Mouse (Mus musculus) heart, adult 8-10 months (tissue): ENCODE measurements around the gene Tubg1. TPM values are rescaled to one million over a fixed set of nuclear protein-coding genes. Genes with fewer than 3 reads are reported as not detected.
A peak's percentile ranks its signal among the peaks of the same experiment; 100 is the strongest.
"Not testable (repeated sequence)": the region's sequence is repeated elsewhere in the genome, so short reads cannot be mapped to it uniquely, and the experiment has no call there.

ENCODE experiments used
- DNase-seq: peaks from one replicate; pipeline ENCODE4 v3.0.0; 2022; ENCODE audit warnings: low spot score
- total RNA-seq, 4 experiments: library from RNA; stranded (reverse); gene quantifications; 2 replicates each; pipeline ENCODE4 v1.2.4; 2022

Tubg1 gene
- total RNA-seq, 4 experiments from 2014 or later = 23.2 to 27.3 (median 25.4) TPM

DNA sequence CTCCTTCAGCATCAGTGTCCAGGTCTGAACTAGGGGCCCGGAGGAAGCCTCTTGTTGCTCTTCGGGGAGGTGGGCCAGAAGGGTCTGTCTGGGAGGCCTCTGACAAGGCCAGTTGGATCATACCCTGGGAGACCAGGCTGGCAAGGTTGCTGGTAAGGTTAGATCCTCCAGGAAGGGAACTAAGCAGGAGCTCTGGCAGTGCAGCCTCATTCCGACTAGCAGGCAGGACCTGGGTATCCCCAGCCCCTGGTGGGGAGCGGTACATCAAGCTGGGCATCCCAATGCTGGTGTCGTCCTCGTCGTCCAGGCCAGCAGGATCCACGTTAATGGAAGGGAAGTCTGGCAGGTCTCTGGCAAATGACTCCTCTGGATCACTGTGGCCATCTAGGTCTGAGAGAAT is 21.5 kb upstream of the Tubg1 start:
- DNase-seq = no peak

DNA sequence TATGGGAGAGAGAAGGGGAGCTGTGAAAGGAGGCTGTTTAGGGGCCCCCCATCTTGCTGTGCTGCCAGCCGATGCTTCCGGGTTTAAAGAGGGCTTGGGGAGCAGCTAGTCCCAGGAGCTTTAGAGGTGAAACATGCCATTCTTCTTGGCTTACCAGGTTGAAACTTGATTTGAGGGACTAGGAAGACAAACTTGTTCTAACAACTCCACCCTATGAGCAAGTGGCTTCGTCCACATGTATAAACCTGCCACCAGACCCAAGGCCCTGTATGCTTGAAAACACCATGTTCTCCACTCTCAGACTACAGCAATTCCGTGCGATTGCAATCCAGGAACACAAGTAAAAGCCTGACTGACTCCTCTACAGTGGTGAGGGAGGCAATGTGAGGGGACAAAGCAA is 16.7 kb upstream of the Tubg1 start:
- no peak for DNase-seq

GRCm38 (mm10) chr11:101109351-101109750 is 10.4 kb upstream of the Tubg1 start:
- no peak for DNase-seq

GRCm38 (mm10) chr11:101110708-101111107 is 9.0 kb upstream of the Tubg1 start:
- DNase-seq = no peak

DNA sequence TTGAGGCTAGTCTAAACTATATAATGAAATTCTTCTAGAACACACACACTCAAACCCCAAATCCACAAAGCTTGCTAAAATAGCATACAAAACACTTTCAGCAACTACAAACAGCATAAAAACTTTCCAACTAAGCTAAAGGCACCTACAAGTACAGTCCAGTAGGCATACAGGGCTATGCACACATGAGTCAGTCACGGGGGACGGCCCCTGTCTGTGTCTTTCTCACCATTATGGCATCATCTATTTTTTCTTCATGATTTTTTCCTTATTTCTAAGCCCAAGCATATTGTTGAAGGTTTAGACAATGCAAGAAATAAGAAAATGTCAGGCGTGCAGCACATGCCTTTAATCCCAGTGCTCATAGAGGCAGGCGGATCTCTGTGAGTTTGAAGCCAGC is 8.6 kb upstream of the Tubg1 start:
- DNase-seq = no peak

DNA sequence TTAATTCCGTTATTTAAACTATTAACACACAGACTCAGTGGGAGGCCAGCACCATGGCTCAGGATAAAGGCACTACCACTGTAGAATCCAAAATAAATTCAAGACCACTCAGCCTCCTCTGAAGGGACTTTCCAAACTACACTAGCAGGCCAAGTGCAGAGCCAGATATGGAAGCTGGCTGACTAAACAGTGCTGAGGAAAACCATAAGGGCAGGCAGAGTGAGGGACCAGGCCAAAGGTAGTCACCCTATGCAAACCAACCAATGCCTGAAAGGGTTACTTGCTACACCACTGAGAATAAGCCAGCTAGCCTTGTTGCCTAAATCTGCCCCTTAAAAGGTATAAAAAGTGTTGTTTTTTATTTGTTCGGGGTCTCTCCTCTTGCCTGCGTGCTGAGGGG is 7.6 kb upstream of the Tubg1 start:
- no peak for DNase-seq

- DNase-seq = no peak
Observed at GRCm38 (mm10) chr11:101115564-101115963, 4.2 kb upstream of the Tubg1 start.

- no peak for DNase-seq
Observed at GRCm38 (mm10) chr11:101118105-101118504, 1.6 kb upstream of the Tubg1 start.

GRCm38 (mm10) chr11:101119131-101119760 is 492 bp upstream of the Tubg1 start:
- DNase-seq = no peak

- DNase-seq = no peak
Observed at GRCm38 (mm10) chr11:101120545-101121188, 929 bp downstream of the Tubg1 start.

GRCm38 (mm10) chr11:101124494-101124893 is 4.8 kb downstream of the Tubg1 start:
- not testable (repeated sequence) for DNase-seq

- not testable (repeated sequence) for DNase-seq
Observed at GRCm38 (mm10) chr11:101125008-101125407, 5.3 kb downstream of the Tubg1 start.

- no peak for DNase-seq
Observed at GRCm38 (mm10) chr11:101127075-101127474, 7.3 kb downstream of the Tubg1 start.

DNA sequence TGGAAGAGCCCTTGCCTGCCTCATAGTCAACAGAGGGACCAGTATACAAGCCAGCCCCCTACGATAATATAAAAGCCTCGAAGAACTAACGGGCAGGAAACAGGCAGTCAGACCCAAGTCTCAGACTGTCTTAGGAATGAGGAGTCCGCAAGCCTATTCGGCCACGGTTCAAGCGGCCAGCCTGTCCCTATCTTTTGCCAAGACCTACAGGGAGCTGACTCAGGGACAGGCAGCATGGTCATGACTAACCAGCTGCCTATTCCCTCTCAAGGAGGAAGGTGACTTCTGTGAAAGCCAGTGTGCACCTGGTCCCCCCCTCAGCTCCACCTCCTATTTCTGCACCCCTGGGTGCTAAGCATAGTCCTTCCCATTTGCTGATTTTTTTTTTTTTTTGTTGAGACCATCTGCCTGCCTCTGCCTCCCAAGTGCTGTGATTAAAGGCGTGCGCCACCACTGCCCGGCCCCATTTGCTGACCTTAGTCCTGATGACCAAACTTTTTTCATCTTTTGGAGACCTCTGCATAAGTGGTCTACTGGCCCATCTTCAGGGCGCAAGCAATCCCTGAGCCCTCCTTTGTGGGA is 9.3 kb downstream of the Tubg1 start:
- DNase-seq = no peak

GRCm38 (mm10) chr11:101130056-101130756 is 10.5 kb downstream of the Tubg1 start:
- peak; percentile 68 for DNase-seq

DNA sequence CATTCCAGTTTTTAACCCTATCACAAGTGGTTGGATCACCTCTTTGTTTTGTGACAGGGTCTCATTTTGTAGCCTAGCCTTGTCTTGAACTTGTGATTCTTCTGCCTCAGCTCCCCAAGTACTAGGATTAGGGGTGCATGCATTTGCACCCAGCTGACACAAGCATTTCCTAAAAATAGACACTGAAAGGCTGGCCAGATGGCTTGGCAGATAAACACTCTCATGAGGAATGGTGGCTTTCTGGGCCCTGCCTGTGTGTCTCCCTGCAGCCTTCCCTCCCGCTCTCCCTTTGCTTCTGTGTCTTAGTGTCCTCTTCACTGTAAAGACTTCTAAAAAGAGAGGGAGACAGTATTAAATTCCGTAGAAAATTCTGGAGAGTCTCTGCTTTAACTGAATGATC is 11.4 kb downstream of the Tubg1 start:
- no peak for DNase-seq

GRCm38 (mm10) chr11:101131701-101132100 is 12.0 kb downstream of the Tubg1 start:
- no peak for DNase-seq

- no peak for DNase-seq
Observed at GRCm38 (mm10) chr11:101133037-101133436, 13.3 kb downstream of the Tubg1 start.

DNA sequence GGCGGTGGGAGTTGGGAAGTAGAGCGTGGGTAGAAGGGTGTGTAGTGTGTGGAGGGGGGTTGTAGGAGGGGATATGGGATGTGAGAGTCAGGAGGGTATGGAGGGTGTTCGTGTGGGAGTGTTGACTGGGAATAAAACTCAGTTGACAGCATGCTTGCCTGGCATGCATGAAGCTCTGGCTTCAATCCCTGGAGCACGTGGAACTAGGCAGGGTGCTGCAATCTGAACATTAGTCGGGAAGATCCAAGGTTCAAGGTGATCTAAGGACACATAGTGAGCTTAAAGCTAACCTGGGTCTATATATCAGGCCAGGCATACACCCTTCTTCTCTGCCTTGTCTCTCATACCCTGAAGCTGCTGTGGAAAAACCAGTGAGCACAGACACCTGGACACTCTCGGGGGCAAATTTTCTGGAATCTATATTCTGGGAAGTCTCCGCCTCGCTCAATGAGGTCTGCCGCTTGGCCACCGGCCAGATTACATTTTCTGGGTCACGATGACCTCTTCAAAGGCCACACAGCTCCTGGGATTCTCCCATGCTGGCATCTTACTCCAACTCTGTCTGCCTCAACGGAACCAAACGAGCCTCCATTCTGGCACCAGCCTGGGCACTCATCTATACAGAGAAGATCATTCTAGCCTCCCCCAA is 14.6 kb downstream of the Tubg1 start:
- no peak for DNase-seq

DNA sequence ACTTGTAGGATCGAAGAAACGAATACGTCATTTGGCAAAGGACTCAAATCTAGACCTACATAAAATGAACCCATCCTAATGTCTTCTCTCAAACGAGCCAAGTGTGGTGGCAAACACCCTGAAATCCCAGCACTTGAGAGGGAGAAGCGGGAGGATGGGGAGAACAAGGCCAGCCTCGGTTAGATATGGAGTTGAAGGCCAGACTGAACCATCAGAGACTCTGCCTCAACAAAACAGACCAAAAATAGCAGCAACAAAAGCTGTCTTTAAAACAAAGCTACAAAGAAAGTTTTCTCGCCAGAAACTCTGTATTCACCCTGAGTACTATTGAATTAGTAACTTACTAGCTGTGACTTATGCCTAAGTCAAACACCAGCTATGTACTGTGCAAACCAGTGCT is 17.3 kb downstream of the Tubg1 start:
- no peak for DNase-seq

- DNase-seq = no peak
Observed at GRCm38 (mm10) chr11:101138536-101139181, 18.9 kb downstream of the Tubg1 start.
